In the genomic region with DNA sequence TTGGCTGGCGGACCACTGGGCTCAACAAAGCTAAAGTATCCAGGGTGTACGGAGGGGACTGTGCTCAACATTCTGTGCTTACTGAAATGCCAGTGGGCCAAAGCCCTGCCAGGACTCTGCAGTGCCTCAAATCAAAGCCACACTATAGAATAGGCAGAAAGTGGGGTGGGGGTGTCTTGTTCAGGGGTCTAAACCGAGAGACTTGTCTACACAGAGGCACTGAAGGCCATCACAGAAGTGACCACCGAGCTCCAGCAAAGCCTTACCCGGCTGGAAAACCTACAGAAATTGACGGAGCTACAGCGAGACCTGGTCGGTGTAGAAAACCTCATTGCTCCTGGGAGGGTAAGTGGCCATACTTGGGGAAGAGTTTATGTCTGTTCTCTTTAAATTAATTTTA, we compare ENCODE assay signal across 15 mouse cellular contexts.
"Had no signal": no experiment of that assay in that cellular context is flagged by ENCODE, and none has a peak within 500 bp of the region (broad histone marks: within the 10 kb centered on the region; RNA-seq: fewer than 3 reads in every experiment).

No protein-coding gene starts in this region.

- H3K4me2 ChIP-seq: neural tube, embryonic 13.5 days; neural tube, embryonic 15.5 days; stomach, embryonic 15.5 days had no signal

- H3K9ac ChIP-seq: neural tube, embryonic 13.5 days; neural tube, embryonic 15.5 days; stomach, embryonic 15.5 days had no signal

- H3K36me3 ChIP-seq: neural tube, embryonic 13.5 days; neural tube, embryonic 15.5 days; stomach, embryonic 15.5 days had no signal

- H3K27ac ChIP-seq: neural tube, embryonic 13.5 days; neural tube, embryonic 15.5 days; stomach, embryonic 15.5 days; stomach, postnatal 0 days had no signal

- H3K4me3 ChIP-seq: neural tube, embryonic 13.5 days; neural tube, embryonic 15.5 days; stomach, embryonic 15.5 days had no signal

- H3K4me1 ChIP-seq: neural tube, embryonic 13.5 days; neural tube, embryonic 15.5 days; stomach, embryonic 15.5 days had no signal

- H3K9me3 ChIP-seq: neural tube, embryonic 13.5 days; neural tube, embryonic 15.5 days; stomach, embryonic 15.5 days had no signal

- H3K27me3 ChIP-seq: neural tube, embryonic 13.5 days; neural tube, embryonic 15.5 days; stomach, embryonic 15.5 days had no signal

- DNase-seq: retina, postnatal 1 day; right cerebral cortex, postnatal 14 days; right cerebral cortex, postnatal 25 days; right cerebral cortex, postnatal 4 days; spleen, adult 18-20 months; thymus, adult 18-20 months; thymus, adult 2 months; thymus, postnatal 14 days; thymus, postnatal 25 days; thymus, postnatal 36 days; thymus, postnatal 4 days had no signal
